Mouse (Mus musculus): Measurements from ENCODE around the gene Gas7.

DNA sequence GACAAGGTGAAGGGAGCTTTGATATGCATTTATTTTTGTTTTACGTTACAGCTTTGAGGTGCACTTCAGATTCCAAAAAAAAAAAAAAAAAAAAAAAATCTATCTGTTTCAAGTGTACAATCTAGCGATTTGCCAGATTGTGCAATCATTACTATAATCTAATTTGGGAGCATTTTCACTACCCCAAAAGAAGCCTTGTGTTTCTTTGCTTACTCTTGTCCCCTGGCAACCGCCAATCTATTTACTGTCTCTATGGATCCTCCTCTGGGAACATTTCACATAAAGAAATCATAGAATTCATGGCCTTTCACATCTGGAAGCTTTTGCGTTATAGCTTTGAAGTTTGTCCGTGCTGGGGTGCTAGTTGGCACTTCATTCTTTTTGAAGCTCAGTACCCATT, 3.7 kb upstream of the Gas7 start:
- no peak for TF ChIP-seq ZC3H11A (IDR thresholded peaks at IDR 0.05; ENCODE audit: borderline replicate concordance, low read depth, low read length)
- no peak for TF ChIP-seq MAFK (IDR thresholded peaks at IDR 0.05; ENCODE audit: insufficient read depth, low read depth, low read length)
- TF ChIP-seq CHD2 (IDR thresholded peaks at IDR 0.05; ENCODE audit: low read depth, low read length): no peak
- no peak for TF ChIP-seq ZNF384 (IDR thresholded peaks at IDR 0.05; ENCODE audit: low read depth, low read length)

All from ES-E14 (cell line).